Mouse (Mus musculus) cerebellum, postnatal 14 days (tissue): ENCODE data around the gene Ppp1r12b.

Experiments used
- DNase-seq, 2 experiments: peaks; one replicate each; pipeline ENCODE4 v3.0.0; 2021; ENCODE audit warnings: mixed read lengths in 2 of 2

Ppp1r12b gene

GRCm38 (mm10) chr1:134846295-134846988 lies 109.3 kb downstream of the Ppp1r12b start:
- DNase-seq = peak; percentile 53 to 54

- peak; percentile 28 to 45 for DNase-seq
These were observed 112.4 kb downstream of the Ppp1r12b start for GRCm38 (mm10) chr1:134843369-134843768.

GRCm38 (mm10) chr1:134836909-134837480 lies 118.7 kb downstream of the Ppp1r12b start:
- DNase-seq = peak; percentile 33 to 38

GRCm38 (mm10) chr1:134830881-134831280 lies 124.9 kb downstream of the Ppp1r12b start:
- DNase-seq = peak in 1 of 2 experiments; percentile 63

GRCm38 (mm10) chr1:134829635-134830034 lies 126.1 kb downstream of the Ppp1r12b start:
- peak; percentile 37 to 59 for DNase-seq

- DNase-seq = no peak
These were observed 130.8 kb downstream of the Ppp1r12b start for GRCm38 (mm10) chr1:134824896-134825295.

GRCm38 (mm10) chr1:134823842-134824241 lies 131.9 kb downstream of the Ppp1r12b start:
- DNase-seq = no peak

GRCm38 (mm10) chr1:134823323-134823722 lies 132.4 kb downstream of the Ppp1r12b start:
- DNase-seq = peak in 1 of 2 experiments; percentile 34

GRCm38 (mm10) chr1:134820882-134821281 lies 134.9 kb downstream of the Ppp1r12b start:
- no peak for DNase-seq

- DNase-seq = no peak
These were observed 136.5 kb downstream of the Ppp1r12b start for GRCm38 (mm10) chr1:134819196-134819595.

- DNase-seq = no peak
These were observed 137.0 kb downstream of the Ppp1r12b start for GRCm38 (mm10) chr1:134818716-134819115.

GRCm38 (mm10) chr1:134817916-134818595 lies 137.7 kb downstream of the Ppp1r12b start:
- DNase-seq = no peak

- DNase-seq = no peak
These were observed 138.6 kb downstream of the Ppp1r12b start for GRCm38 (mm10) chr1:134817120-134817519.

- DNase-seq = peak; percentile 47 to 63
These were observed 139.1 kb downstream of the Ppp1r12b start for GRCm38 (mm10) chr1:134816617-134817016.

- DNase-seq = no peak
These were observed 140.0 kb downstream of the Ppp1r12b start for GRCm38 (mm10) chr1:134815748-134816147.

- DNase-seq = peak; percentile 39 to 51
These were observed 150.3 kb downstream of the Ppp1r12b start for GRCm38 (mm10) chr1:134805471-134805870.

- no peak for DNase-seq
These were observed 151.4 kb downstream of the Ppp1r12b start for GRCm38 (mm10) chr1:134804373-134804772.

- peak in 1 of 2 experiments; percentile 27 for DNase-seq
These were observed 152.2 kb downstream of the Ppp1r12b start for GRCm38 (mm10) chr1:134803286-134804117.

GRCm38 (mm10) chr1:134801758-134802157 lies 154.0 kb downstream of the Ppp1r12b start:
- DNase-seq = no peak

GRCm38 (mm10) chr1:134796536-134796935 lies 159.2 kb downstream of the Ppp1r12b start:
- peak; percentile 33 to 43 for DNase-seq

GRCm38 (mm10) chr1:134796076-134796475 lies 159.7 kb downstream of the Ppp1r12b start:
- DNase-seq = no peak

- DNase-seq = no peak
These were observed 164.3 kb downstream of the Ppp1r12b start for GRCm38 (mm10) chr1:134791456-134791855.
